ENCODE assay signal across 11 mouse cellular contexts in genomic region chr7:139084316-139084715, GRCm38 (mm10).
"Had no signal": no experiment of that assay in that cellular context is flagged by ENCODE, and none has a peak within 500 bp of the region (broad histone marks: within the 10 kb centered on the region; RNA-seq: fewer than 3 reads in every experiment).

No protein-coding gene starts in this region.

- DNase-seq: gastrocnemius, postnatal 14 days; gastrocnemius, postnatal 36 days; heart, adult 11 months; heart, adult 2 months; heart, postnatal 4 days; kidney, adult 18-20 months; kidney, adult 8-10 months; kidney, postnatal 10 days; kidney, postnatal 25 days; liver; liver, embryonic 13.5 days had no signal
